Mouse (Mus musculus) cortical plate, adult 2 months (tissue): ENCODE data around the gene Cenpi.

Experiments used
- CTCF ChIP-seq: fragments of 200-500 bp; IDR thresholded peaks from 2 replicates; pipeline ENCODE4 v1.5.1; 2011; ENCODE audit warnings: mild to moderate bottlenecking, control low read depth, low read length; ENCODE audit not compliant: insufficient read depth; ENCODE audit errors: extremely low read depth
- POLR2A ChIP-seq: fragments of 200-500 bp; IDR thresholded peaks from 2 replicates; pipeline ENCODE4 v1.6.1; 2011; ENCODE audit warnings: mild to moderate bottlenecking, low read length, control low read depth; ENCODE audit not compliant: insufficient read depth; ENCODE audit errors: extremely low read depth

DNA sequence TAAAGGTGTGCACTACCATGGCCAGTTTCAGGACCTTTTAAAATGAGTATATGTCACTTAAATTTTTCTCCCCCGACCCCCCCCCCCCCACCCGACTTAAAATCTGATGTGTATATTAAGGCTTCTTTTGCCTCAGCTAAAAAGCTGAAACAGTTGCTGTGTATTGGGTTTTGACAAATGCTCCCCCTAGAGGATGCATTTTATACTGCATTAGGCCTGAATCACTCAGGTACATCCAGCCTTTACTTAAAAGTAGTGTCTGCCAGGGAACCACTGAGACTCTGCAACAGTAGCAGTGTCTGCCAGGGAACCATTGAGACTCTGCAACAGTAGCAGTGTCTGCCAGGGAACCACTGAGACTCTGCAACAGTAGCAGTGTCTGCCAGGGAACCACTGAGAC lies 63.4 kb downstream of the Cenpi start:
- TF ChIP-seq CTCF (no peak), POLR2A (no peak)
